Mouse (Mus musculus) forebrain, embryonic 12.5 days (tissue): ENCODE measurements at regions not wholly inside any gene's neighbourhood (a gene's known extent, or its start where the extent isn't known, plus 50 kb on each side); places are given as distances from the start of the nearest gene placed in this dataset.

Source experiments
- ATAC-seq: fragments of 200-750 bp; cut with Nextera tagmentation; 2 replicates; pipeline ENCODE4 v1.8.0; 2017; ENCODE audit warnings: moderate TSS enrichment; ENCODE audit not compliant: low FRiP score
- H3K27ac ChIP-seq: fragments of 300-500 bp; sonication (generic); 2 replicates; pipeline ENCODE4 v1.5.1; 2016; ENCODE audit warnings: mild to moderate bottlenecking
- H3K27me3 ChIP-seq: fragments of 300-500 bp; sonication (generic); 2 replicates; pipeline ENCODE4 v1.6.1; 2016; ENCODE audit warnings: mild to moderate bottlenecking
- H3K36me3 ChIP-seq: fragments of 300-500 bp; sonication (generic); replicated peaks from 2 replicates; pipeline ENCODE4 v1.6.1; 2016; ENCODE audit warnings: mild to moderate bottlenecking
- H3K4me1 ChIP-seq: fragments of 300-500 bp; sonication (generic); 2 replicates; pipeline ENCODE4 v1.6.1; 2016
- H3K4me2 ChIP-seq: fragments of 300-500 bp; sonication (generic); 2 replicates; pipeline ENCODE4 v1.6.1; 2016; ENCODE audit warnings: mild to moderate bottlenecking, moderate library complexity
- H3K4me3 ChIP-seq: fragments of 300-500 bp; sonication (generic); replicated peaks from 2 replicates; pipeline ENCODE4 v1.5.1; 2016; ENCODE audit warnings: mild to moderate bottlenecking
- H3K9ac ChIP-seq: fragments of 300-500 bp; sonication (generic); 2 replicates; pipeline ENCODE4 v1.6.1; 2016; ENCODE audit warnings: mild to moderate bottlenecking
- H3K9me3 ChIP-seq: fragments of 300-500 bp; sonication (generic); 2 replicates; pipeline ENCODE4 v1.6.1; 2016
- WGBS: fragments of 180-500 bp; shearing (Covaris S2); methylation state at CpG from one replicate; pipeline ENCODE4 v1.1.7; 2016; 5-methylcytosine and 5-hydroxymethylcytosine counted together

- Histone ChIP-seq H3K4me3 (no peak overlapping the region), H3K36me3 (no peaks in the 10 kb centered on the region), H3K9me3 (no peaks in the 10 kb centered on the region), H3K27me3 (no peaks in the 10 kb centered on the region), H3K4me2 (no peak overlapping the region), H3K4me1 (no peaks in the 10 kb centered on the region), H3K27ac (no peak overlapping the region), H3K9ac (no peak overlapping the region)
- no peak for ATAC-seq
- 69% methylated on average over 2 of the region's 2 CpGs for WGBS
Measured at GRCm38 (mm10) chr13:35079685-35080084, 52.8 kb upstream of the Eci2 start.

GRCm38 (mm10) chr13:35085386-35085785 is 58.5 kb upstream of the Eci2 start:
- 81% methylated on average over 3 of the region's 3 CpGs for WGBS
- Histone ChIP-seq H3K27ac (no peak overlapping the region), H3K4me2 (no peak overlapping the region), H3K4me1 (no peaks in the 10 kb centered on the region), H3K27me3 (no peaks in the 10 kb centered on the region), H3K36me3 (no peaks in the 10 kb centered on the region), H3K4me3 (no peak overlapping the region), H3K9ac (no peak overlapping the region), H3K9me3 (no peaks in the 10 kb centered on the region)
- no peak for ATAC-seq

- no peaks in the 10 kb centered on the region for H3K9me3 ChIP-seq
- 80% methylated on average over 6 of the region's 6 CpGs for WGBS
- ATAC-seq, result no peak
Measured at GRCm38 (mm10) chr13:35087246-35088040, 60.5 kb upstream of the Eci2 start.

GRCm38 (mm10) chr13:35091155-35091554 is 64.3 kb upstream of the Eci2 start:
- Histone ChIP-seq H3K4me1 (no peaks in the 10 kb centered on the region), H3K9ac (no peak overlapping the region), H3K27me3 (no peaks in the 10 kb centered on the region), H3K4me2 (no peak overlapping the region), H3K36me3 (no peaks in the 10 kb centered on the region), H3K9me3 (no peaks in the 10 kb centered on the region), H3K4me3 (no peak overlapping the region), H3K27ac (no peak overlapping the region)
- no peak for ATAC-seq
- WGBS, result 86% methylated on average over 3 of the region's 3 CpGs

More at GRCm38 (mm10) chr13:35087246-35088040, 60.5 kb upstream of the Eci2 start:
- Histone ChIP-seq H3K9ac (no peak overlapping the region), H3K36me3 (no peaks in the 10 kb centered on the region), H3K4me3 (no peak overlapping the region), H3K27ac (no peak overlapping the region), H3K27me3 (no peaks in the 10 kb centered on the region), H3K4me2 (no peak overlapping the region), H3K4me1 (no peaks in the 10 kb centered on the region)

- Histone ChIP-seq H3K9ac (no peak overlapping the region), H3K9me3 (no peaks in the 10 kb centered on the region), H3K4me3 (no peak overlapping the region), H3K27ac (no peak overlapping the region), H3K27me3 (no peaks in the 10 kb centered on the region), H3K36me3 (no peaks in the 10 kb centered on the region), H3K4me2 (no peak overlapping the region), H3K4me1 (no peaks in the 10 kb centered on the region)
- no peak for ATAC-seq
- 39% methylated on average over 1 of the region's 1 CpGs for WGBS
Measured at GRCm38 (mm10) chr13:35119782-35120181, 92.9 kb upstream of the Eci2 start.

GRCm38 (mm10) chr13:35129475-35129874 is 102.6 kb upstream of the Eci2 start:
- Histone ChIP-seq H3K9ac (no peak overlapping the region), H3K27ac (no peak overlapping the region), H3K4me1 (no peaks in the 10 kb centered on the region), H3K9me3 (no peaks in the 10 kb centered on the region), H3K36me3 (no peaks in the 10 kb centered on the region), H3K4me2 (no peak overlapping the region), H3K27me3 (no peaks in the 10 kb centered on the region), H3K4me3 (no peak overlapping the region)
- no peak for ATAC-seq
- 82% methylated on average over 2 of the region's 2 CpGs for WGBS

- Histone ChIP-seq H3K9me3 (no peaks in the 10 kb centered on the region), H3K27me3 (no peaks in the 10 kb centered on the region), H3K4me2 (no peak overlapping the region), H3K27ac (no peak overlapping the region), H3K9ac (no peak overlapping the region), H3K4me1 (no peaks in the 10 kb centered on the region), H3K36me3 (no peaks in the 10 kb centered on the region), H3K4me3 (no peak overlapping the region)
- no peak for ATAC-seq
- WGBS, result 82% methylated on average over 8 of the region's 8 CpGs
Measured at GRCm38 (mm10) chr13:35131272-35132185, 104.6 kb upstream of the Eci2 start.

- Histone ChIP-seq H3K36me3 (no peaks in the 10 kb centered on the region), H3K27me3 (no peaks in the 10 kb centered on the region), H3K9ac (no peak overlapping the region), H3K4me1 (no peaks in the 10 kb centered on the region), H3K9me3 (no peaks in the 10 kb centered on the region), H3K27ac (no peak overlapping the region), H3K4me3 (no peak overlapping the region), H3K4me2 (no peak overlapping the region)
- WGBS, result 84% methylated on average over 1 of the region's 1 CpGs
- no peak for ATAC-seq
Measured at GRCm38 (mm10) chr13:35151629-35152028, 124.7 kb upstream of the Eci2 start.

- Histone ChIP-seq H3K4me3 (no peak overlapping the region), H3K27ac (no peak overlapping the region), H3K4me2 (no peak overlapping the region), H3K27me3 (peaks cover 11% of the 10 kb centered on the region), H3K9me3 (no peaks in the 10 kb centered on the region), H3K9ac (no peak overlapping the region), H3K4me1 (peaks cover 12% of the 10 kb centered on the region), H3K36me3 (no peaks in the 10 kb centered on the region)
- WGBS, result 78% methylated on average over 3 of the region's 3 CpGs
- no peak for ATAC-seq
Measured at GRCm38 (mm10) chr13:35159456-35159855, 132.6 kb upstream of the Eci2 start.

GRCm38 (mm10) chr13:35160767-35161166 is 133.9 kb upstream of the Eci2 start:
- no peaks in the 10 kb centered on the region for H3K9me3 ChIP-seq
- peaks cover 11% of the 10 kb centered on the region for H3K27me3 ChIP-seq
- no peak overlapping the region for H3K9ac ChIP-seq
- H3K4me2 ChIP-seq, result no peak overlapping the region
- WGBS, result 3% methylated on average over 2 of the region's 2 CpGs
- peaks cover 12% of the 10 kb centered on the region for H3K4me1 ChIP-seq
- H3K27ac ChIP-seq, result no peak overlapping the region
- ATAC-seq, result 0 out of 2 replicates have a peak, but pooled peaks have one; percentile 65
- H3K36me3 ChIP-seq, result no peaks in the 10 kb centered on the region
- no peak overlapping the region for H3K4me3 ChIP-seq

- no peak overlapping the region for H3K9ac ChIP-seq
- no peak overlapping the region for H3K27ac ChIP-seq
- no peaks in the 10 kb centered on the region for H3K9me3 ChIP-seq
- no peak overlapping the region for H3K4me3 ChIP-seq
- H3K27me3 ChIP-seq, result no peaks in the 10 kb centered on the region
- no peak for ATAC-seq
- 57% methylated on average over 5 of the region's 5 CpGs for WGBS
- H3K36me3 ChIP-seq, result no peaks in the 10 kb centered on the region
- H3K4me1 ChIP-seq, result no peaks in the 10 kb centered on the region
- no peak overlapping the region for H3K4me2 ChIP-seq
Measured at GRCm38 (mm10) chr13:35166080-35166479, 139.2 kb upstream of the Eci2 start.

- Histone ChIP-seq H3K4me2 (no peak overlapping the region), H3K27me3 (no peaks in the 10 kb centered on the region), H3K4me1 (no peaks in the 10 kb centered on the region), H3K9ac (no peak overlapping the region), H3K27ac (no peak overlapping the region), H3K4me3 (no peak overlapping the region), H3K36me3 (no peaks in the 10 kb centered on the region), H3K9me3 (no peaks in the 10 kb centered on the region)
- WGBS, result 81% methylated on average over 8 of the region's 8 CpGs
- ATAC-seq, result no peak
Measured at GRCm38 (mm10) chr13:35166831-35167541, 140.1 kb upstream of the Eci2 start.
